Mouse (Mus musculus): Measurements from ENCODE around the gene Ogdh. TPM values are rescaled to one million over a fixed set of nuclear protein-coding genes. Genes with fewer than 3 reads are reported as not detected.

The Ogdh gene
- polyA plus RNA-seq, 1 experiment from 2014 or later = 99.5 TPM

- peak overlapping the region; percentile 90 for H3K4me3 ChIP-seq (replicated peaks; ENCODE audit: low read length)
- H3K9ac ChIP-seq (replicated peaks; ENCODE audit: low read depth, low read length) = peak overlapping the region; percentile 72
- peak overlapping the region; percentile 90 for H3K27ac ChIP-seq (ENCODE audit: low read length)
- peak; percentile 55 for ATAC-seq
- peak overlapping the region; percentile 49 for H3K4me2 ChIP-seq (ENCODE audit: low read length)
- peaks cover 11% of the 10 kb centered on the region for H3K4me1 ChIP-seq (replicated peaks; ENCODE audit: control insufficient read depth, insufficient read depth, low read length)
- H3K36me3 ChIP-seq (ENCODE audit: control insufficient read depth, insufficient read depth) = no peaks in the 10 kb centered on the region; the same call in 1 of the 2 replicates
- H3K27me3 ChIP-seq (replicated peaks; ENCODE audit: control insufficient read depth, insufficient read depth, low read length) = no peaks in the 10 kb centered on the region
- no peaks in the 10 kb centered on the region for H3K9me3 ChIP-seq (ENCODE audit: control insufficient read depth, low read length)
- WGBS = 19% methylated on average over 33 of the region's 33 CpGs
Measured at GRCm38 (mm10) chr11:6292116-6292987, 919 bp downstream of the Ogdh start.

GRCm38 (mm10) chr11:6292988-6293349 is 1.5 kb downstream of the Ogdh start:
- Histone ChIP-seq H3K9ac (replicated peaks; ENCODE audit: low read depth, low read length) (no peak overlapping the region), H3K27me3 (replicated peaks; ENCODE audit: control insufficient read depth, insufficient read depth, low read length) (no peaks in the 10 kb centered on the region), H3K4me1 (replicated peaks; ENCODE audit: control insufficient read depth, insufficient read depth, low read length) (peaks cover 11% of the 10 kb centered on the region), H3K4me2 (ENCODE audit: low read length) (peak overlapping the region; percentile 49), H3K9me3 (ENCODE audit: control insufficient read depth, low read length) (no peaks in the 10 kb centered on the region), H3K4me3 (replicated peaks; ENCODE audit: low read length) (no peak overlapping the region), H3K27ac (ENCODE audit: low read length) (no peak overlapping the region), H3K36me3 (ENCODE audit: control insufficient read depth, insufficient read depth) (peaks cover 3% of the 10 kb centered on the region)
- WGBS = 97% methylated on average over 4 of the region's 4 CpGs
- ATAC-seq = no peak

- ATAC-seq = no peak
- no peak overlapping the region for H3K9ac ChIP-seq (replicated peaks; ENCODE audit: low read depth, low read length)
- WGBS = 92% methylated on average over 2 of the region's 2 CpGs
Measured at GRCm38 (mm10) chr11:6293601-6294000, 2.2 kb downstream of the Ogdh start.

GRCm38 (mm10) chr11:6294632-6295031 is 3.2 kb downstream of the Ogdh start:
- Histone ChIP-seq H3K4me1 (replicated peaks; ENCODE audit: control insufficient read depth, insufficient read depth, low read length) (peaks cover 11% of the 10 kb centered on the region), H3K27me3 (replicated peaks; ENCODE audit: control insufficient read depth, insufficient read depth, low read length) (no peaks in the 10 kb centered on the region), H3K27ac (ENCODE audit: low read length) (no peak overlapping the region), H3K9ac (replicated peaks; ENCODE audit: low read depth, low read length) (no peak overlapping the region), H3K4me3 (replicated peaks; ENCODE audit: low read length) (no peak overlapping the region), H3K4me2 (ENCODE audit: low read length) (no peak overlapping the region), H3K36me3 (ENCODE audit: control insufficient read depth, insufficient read depth) (peaks cover 12% of the 10 kb centered on the region), H3K9me3 (ENCODE audit: control insufficient read depth, low read length) (no peaks in the 10 kb centered on the region)
- WGBS = 93% methylated on average over 4 of the region's 4 CpGs
- ATAC-seq = no peak

More at GRCm38 (mm10) chr11:6293601-6294000, 2.2 kb downstream of the Ogdh start:
- H3K4me1 ChIP-seq (replicated peaks; ENCODE audit: control insufficient read depth, insufficient read depth, low read length) = peaks cover 11% of the 10 kb centered on the region
- no peak overlapping the region for H3K4me2 ChIP-seq (ENCODE audit: low read length)
- H3K9me3 ChIP-seq (ENCODE audit: control insufficient read depth, low read length) = no peaks in the 10 kb centered on the region
- H3K4me3 ChIP-seq (replicated peaks; ENCODE audit: low read length) = no peak overlapping the region
- peaks cover 9% of the 10 kb centered on the region for H3K36me3 ChIP-seq (ENCODE audit: control insufficient read depth, insufficient read depth)
- H3K27ac ChIP-seq (ENCODE audit: low read length) = no peak overlapping the region
- no peaks in the 10 kb centered on the region for H3K27me3 ChIP-seq (replicated peaks; ENCODE audit: control insufficient read depth, insufficient read depth, low read length)

- Histone ChIP-seq H3K9ac (replicated peaks; ENCODE audit: low read depth, low read length) (no peak overlapping the region), H3K36me3 (ENCODE audit: control insufficient read depth, insufficient read depth) (peaks cover 12% of the 10 kb centered on the region), H3K4me3 (replicated peaks; ENCODE audit: low read length) (no peak overlapping the region), H3K27ac (ENCODE audit: low read length) (no peak overlapping the region), H3K27me3 (replicated peaks; ENCODE audit: control insufficient read depth, insufficient read depth, low read length) (no peaks in the 10 kb centered on the region), H3K4me1 (replicated peaks; ENCODE audit: control insufficient read depth, insufficient read depth, low read length) (peaks cover 9% of the 10 kb centered on the region), H3K4me2 (ENCODE audit: low read length) (no peak overlapping the region), H3K9me3 (ENCODE audit: control insufficient read depth, low read length) (no peaks in the 10 kb centered on the region)
- ATAC-seq = no peak
Measured at GRCm38 (mm10) chr11:6296077-6296476, 4.6 kb downstream of the Ogdh start.

GRCm38 (mm10) chr11:6299435-6299834 is 8.0 kb downstream of the Ogdh start:
- ATAC-seq = no peak
- H3K27ac ChIP-seq (ENCODE audit: low read length) = no peak overlapping the region
- H3K9me3 ChIP-seq (ENCODE audit: control insufficient read depth, low read length) = no peaks in the 10 kb centered on the region
- no peak overlapping the region for H3K4me3 ChIP-seq (replicated peaks; ENCODE audit: low read length)
- no peak overlapping the region for H3K4me2 ChIP-seq (ENCODE audit: low read length)
- 92% methylated on average over 2 of the region's 2 CpGs for WGBS
- no peaks in the 10 kb centered on the region for H3K4me1 ChIP-seq (replicated peaks; ENCODE audit: control insufficient read depth, insufficient read depth, low read length)
- no peak overlapping the region for H3K9ac ChIP-seq (replicated peaks; ENCODE audit: low read depth, low read length)
- peaks cover 17% of the 10 kb centered on the region for H3K36me3 ChIP-seq (ENCODE audit: control insufficient read depth, insufficient read depth)
- no peaks in the 10 kb centered on the region for H3K27me3 ChIP-seq (replicated peaks; ENCODE audit: control insufficient read depth, insufficient read depth, low read length)

- Histone ChIP-seq H3K9me3 (ENCODE audit: control insufficient read depth, low read length) (no peaks in the 10 kb centered on the region), H3K36me3 (ENCODE audit: control insufficient read depth, insufficient read depth) (peaks cover 15% of the 10 kb centered on the region)
- WGBS = 96% methylated on average over 2 of the region's 2 CpGs
Measured at GRCm38 (mm10) chr11:6302793-6303192, 11.4 kb downstream of the Ogdh start.

GRCm38 (mm10) chr11:6305943-6306430 is 14.6 kb downstream of the Ogdh start:
- Histone ChIP-seq H3K27me3 (replicated peaks; ENCODE audit: control insufficient read depth, insufficient read depth, low read length) (no peaks in the 10 kb centered on the region), H3K9me3 (ENCODE audit: control insufficient read depth, low read length) (no peaks in the 10 kb centered on the region), H3K4me2 (ENCODE audit: low read length) (no peak overlapping the region), H3K36me3 (ENCODE audit: control insufficient read depth, insufficient read depth) (peaks cover 11% of the 10 kb centered on the region), H3K4me1 (replicated peaks; ENCODE audit: control insufficient read depth, insufficient read depth, low read length) (no peaks in the 10 kb centered on the region), H3K9ac (replicated peaks; ENCODE audit: low read depth, low read length) (no peak overlapping the region), H3K4me3 (replicated peaks; ENCODE audit: low read length) (no peak overlapping the region), H3K27ac (ENCODE audit: low read length) (no peak overlapping the region)
- 89% methylated on average over 1 of the region's 1 CpGs for WGBS
- ATAC-seq = no peak

More at GRCm38 (mm10) chr11:6302793-6303192, 11.4 kb downstream of the Ogdh start:
- Histone ChIP-seq H3K4me1 (replicated peaks; ENCODE audit: control insufficient read depth, insufficient read depth, low read length) (no peaks in the 10 kb centered on the region), H3K4me2 (ENCODE audit: low read length) (no peak overlapping the region), H3K27me3 (replicated peaks; ENCODE audit: control insufficient read depth, insufficient read depth, low read length) (no peaks in the 10 kb centered on the region), H3K9ac (replicated peaks; ENCODE audit: low read depth, low read length) (no peak overlapping the region), H3K4me3 (replicated peaks; ENCODE audit: low read length) (no peak overlapping the region), H3K27ac (ENCODE audit: low read length) (no peak overlapping the region)
- ATAC-seq = no peak

- Histone ChIP-seq H3K27me3 (replicated peaks; ENCODE audit: control insufficient read depth, insufficient read depth, low read length) (no peaks in the 10 kb centered on the region), H3K4me1 (replicated peaks; ENCODE audit: control insufficient read depth, insufficient read depth, low read length) (no peaks in the 10 kb centered on the region), H3K9me3 (ENCODE audit: control insufficient read depth, low read length) (no peaks in the 10 kb centered on the region), H3K36me3 (ENCODE audit: control insufficient read depth, insufficient read depth) (peaks cover 9% of the 10 kb centered on the region), H3K4me3 (replicated peaks; ENCODE audit: low read length) (no peak overlapping the region), H3K9ac (replicated peaks; ENCODE audit: low read depth, low read length) (no peak overlapping the region), H3K27ac (ENCODE audit: low read length) (no peak overlapping the region), H3K4me2 (ENCODE audit: low read length) (no peak overlapping the region)
- no peak for ATAC-seq
- WGBS = 96% methylated on average over 4 of the region's 4 CpGs
Measured at GRCm38 (mm10) chr11:6308181-6308580, 16.7 kb downstream of the Ogdh start.
